ENCODE assay signal across 9 mouse cellular contexts in genomic region chr1:135631515-135631914, GRCm38 (mm10). TPM values are rescaled to one million over a fixed set of nuclear protein-coding genes. Genes with fewer than 3 reads are reported as not detected.
A peak's percentile ranks its signal among the peaks of the same experiment; 100 is the strongest.
DNase-seq lines count a peak whose midpoint lies in the region; ATAC-seq and TF ChIP-seq lines count a peak whose summit lies in the region.
"Had no signal": no experiment of that assay in that cellular context is flagged by ENCODE, and none has a peak within 500 bp of the region (broad histone marks: within the 10 kb centered on the region; RNA-seq: fewer than 3 reads in every experiment).

No protein-coding gene starts in this region.

- peak; percentile 61 for DNase-seq in hindbrain, postnatal 0 days (ENCODE audit: low spot score)
- peak; percentile 93 for DNase-seq in R1 (ENCODE audit: low read depth, low spot score)
- DNase-seq in gastrocnemius, postnatal 10 days = peak; percentile 69
- peak; percentile 95 for DNase-seq in lung, embryonic 14.5 days
- DNase-seq in right cerebral cortex, postnatal 25 days = peak; percentile 42

- H3K27ac ChIP-seq in hindbrain, postnatal 0 days = 0 out of 2 replicates have a peak overlapping the region, but pooled peaks have one; percentile 11
- no peak overlapping the region for H3K27ac ChIP-seq in hindbrain, embryonic 16.5 days (ENCODE audit: low read depth, low read length)
- H3K27ac ChIP-seq in intestine, embryonic 16.5 days (ENCODE audit: low read length) = peak overlapping the region; percentile 56
- H3K27ac ChIP-seq in lung, embryonic 14.5 days (ENCODE audit: low read depth) = peak overlapping the region; percentile 67; the same call in 1 of the 2 replicates
- H3K27ac ChIP-seq in forebrain, embryonic 16.5 days (ENCODE audit: low read length) = no peak overlapping the region
- H3K27ac ChIP-seq: hindbrain, embryonic 15.5 days had no signal

- no peak for TF ChIP-seq CTCF in hindbrain, postnatal 0 days (IDR thresholded peaks at IDR 0.05; ENCODE audit: low read depth)
- no peak for TF ChIP-seq CTCF in lung, embryonic 14.5 days (IDR thresholded peaks at IDR 0.05; ENCODE audit: low read depth)

- 0 out of 2 replicates have a peak, but pooled peaks have one; percentile 19 for ATAC-seq in hindbrain, postnatal 0 days
- ATAC-seq in hindbrain, embryonic 16.5 days = no peak
- peak; percentile 86 for ATAC-seq in intestine, embryonic 16.5 days
- peak; percentile 85 for ATAC-seq in lung, embryonic 14.5 days (ENCODE audit: insufficient read depth)
- ATAC-seq in forebrain, embryonic 16.5 days = no peak

- H3K4me1 ChIP-seq in hindbrain, postnatal 0 days (ENCODE audit: insufficient read depth, low read length) = 0 out of 2 replicates have a peak, but pooled peaks cover 7% of the 10 kb centered on the region
- peaks cover 13% of the 10 kb centered on the region; the same call in 1 of the 2 replicates for H3K4me1 ChIP-seq in hindbrain, embryonic 16.5 days (ENCODE audit: control insufficient read depth, insufficient read depth, low read depth, low read length)
- H3K4me1 ChIP-seq in intestine, embryonic 16.5 days (ENCODE audit: control insufficient read depth, insufficient read depth, low read length) = peaks cover 12% of the 10 kb centered on the region
- H3K4me1 ChIP-seq in lung, embryonic 14.5 days (ENCODE audit: insufficient read depth) = peaks cover 8% of the 10 kb centered on the region; the same call in 1 of the 2 replicates
- H3K4me1 ChIP-seq in forebrain, embryonic 16.5 days (replicated peaks; ENCODE audit: control insufficient read depth, insufficient read depth, low read length) = no peaks in the 10 kb centered on the region; the same call in 1 of the 2 replicates

- H3K4me3 ChIP-seq in hindbrain, postnatal 0 days (ENCODE audit: low read length) = no peak overlapping the region
- no peak overlapping the region for H3K4me3 ChIP-seq in hindbrain, embryonic 16.5 days (ENCODE audit: low read length)
- H3K4me3 ChIP-seq in intestine, embryonic 16.5 days (ENCODE audit: low read length) = no peak overlapping the region
- H3K4me3 ChIP-seq in lung, embryonic 14.5 days (ENCODE audit: low read depth, low read length) = no peak overlapping the region
- H3K4me3 ChIP-seq in forebrain, embryonic 16.5 days (replicated peaks; ENCODE audit: low read length) = no peak overlapping the region
- H3K4me3 ChIP-seq: hindbrain, embryonic 15.5 days had no signal

- H3K36me3 ChIP-seq in hindbrain, postnatal 0 days (ENCODE audit: insufficient read depth, low read length) = no peaks in the 10 kb centered on the region
- no peaks in the 10 kb centered on the region for H3K36me3 ChIP-seq in hindbrain, embryonic 16.5 days (ENCODE audit: control insufficient read depth, insufficient read depth, low read length)
- H3K36me3 ChIP-seq in intestine, embryonic 16.5 days (ENCODE audit: control insufficient read depth, insufficient read depth, low read length) = no peaks in the 10 kb centered on the region
- no peaks in the 10 kb centered on the region for H3K36me3 ChIP-seq in lung, embryonic 14.5 days (ENCODE audit: insufficient read depth)
- no peaks in the 10 kb centered on the region for H3K36me3 ChIP-seq in forebrain, embryonic 16.5 days (ENCODE audit: control insufficient read depth, insufficient read depth)
- H3K36me3 ChIP-seq: hindbrain, embryonic 15.5 days had no signal

- no peak overlapping the region for H3K4me2 ChIP-seq in hindbrain, postnatal 0 days (ENCODE audit: low read depth, low read length)
- no peak overlapping the region for H3K4me2 ChIP-seq in hindbrain, embryonic 16.5 days (ENCODE audit: low read length)
- H3K4me2 ChIP-seq in intestine, embryonic 16.5 days (ENCODE audit: low read depth, low read length) = peak overlapping the region; percentile 0; the same call in 1 of the 2 replicates
- peak overlapping the region; percentile 35 for H3K4me2 ChIP-seq in lung, embryonic 14.5 days
- no peak overlapping the region for H3K4me2 ChIP-seq in forebrain, embryonic 16.5 days (ENCODE audit: low read length)
- H3K4me2 ChIP-seq: hindbrain, embryonic 15.5 days had no signal

- 68% methylated on average over 8 of the region's 8 CpGs for WGBS in hindbrain, postnatal 0 days
- WGBS in hindbrain, embryonic 16.5 days = 64% methylated on average over 8 of the region's 8 CpGs
- WGBS in intestine, embryonic 16.5 days = 38% methylated on average over 8 of the region's 8 CpGs
- WGBS in lung, embryonic 14.5 days = 24% methylated on average over 8 of the region's 8 CpGs
- WGBS in forebrain, embryonic 16.5 days = 70% methylated on average over 8 of the region's 8 CpGs

- no peaks in the 10 kb centered on the region for H3K9me3 ChIP-seq in hindbrain, postnatal 0 days (ENCODE audit: low read length)
- no peaks in the 10 kb centered on the region for H3K9me3 ChIP-seq in hindbrain, embryonic 16.5 days (ENCODE audit: control insufficient read depth, low read length)
- no peaks in the 10 kb centered on the region for H3K9me3 ChIP-seq in intestine, embryonic 16.5 days (ENCODE audit: control insufficient read depth, low read length)
- H3K9me3 ChIP-seq in lung, embryonic 14.5 days (ENCODE audit: low read depth, low read length) = no peaks in the 10 kb centered on the region
- no peaks in the 10 kb centered on the region for H3K9me3 ChIP-seq in forebrain, embryonic 16.5 days (ENCODE audit: control insufficient read depth, low read length)
- H3K9me3 ChIP-seq: hindbrain, embryonic 15.5 days had no signal

- H3K9ac ChIP-seq in hindbrain, postnatal 0 days (replicated peaks; ENCODE audit: low read length) = no peak overlapping the region
- no peak overlapping the region for H3K9ac ChIP-seq in hindbrain, embryonic 16.5 days (ENCODE audit: low read depth, low read length)
- no peak overlapping the region for H3K9ac ChIP-seq in intestine, embryonic 16.5 days (ENCODE audit: low read depth, low read length)
- no peak overlapping the region for H3K9ac ChIP-seq in lung, embryonic 14.5 days
- H3K9ac ChIP-seq in forebrain, embryonic 16.5 days (replicated peaks; ENCODE audit: low read depth, low read length) = no peak overlapping the region
- H3K9ac ChIP-seq: hindbrain, embryonic 15.5 days had no signal

- no peaks in the 10 kb centered on the region for H3K27me3 ChIP-seq in hindbrain, postnatal 0 days (ENCODE audit: insufficient read depth, low read length)
- no peaks in the 10 kb centered on the region for H3K27me3 ChIP-seq in hindbrain, embryonic 16.5 days (replicated peaks; ENCODE audit: control insufficient read depth, insufficient read depth, low read length)
- H3K27me3 ChIP-seq in intestine, embryonic 16.5 days (replicated peaks; ENCODE audit: control insufficient read depth, insufficient read depth, low read length) = no peaks in the 10 kb centered on the region
- no peaks in the 10 kb centered on the region for H3K27me3 ChIP-seq in lung, embryonic 14.5 days (ENCODE audit: insufficient read depth, low read length)
- no peaks in the 10 kb centered on the region for H3K27me3 ChIP-seq in forebrain, embryonic 16.5 days (replicated peaks; ENCODE audit: control insufficient read depth, insufficient read depth, low read length)
- H3K27me3 ChIP-seq: hindbrain, embryonic 15.5 days had no signal

RNA-seq across cellular contexts. Expression of gene Nav1, which starts 24.4 kb away (rescaled TPM):
- total RNA-seq in hindbrain, postnatal 0 days (2014; rRNA removed) = 90.0 and 106 TPM in 2 replicates
- 38.6 and 39.9 TPM in 2 replicates for polyA plus RNA-seq in hindbrain, postnatal 0 days (2015; fragmentation: Nextera tagmentation; extraction: Ambion mirVana)
- polyA plus RNA-seq in hindbrain, embryonic 16.5 days (2015; fragmentation: Nextera tagmentation; extraction: Ambion mirVana) = 48.8 and 50.1 TPM in 2 replicates
- 10 to 100 TPM; 17.2 to 29.5 TPM for total RNA-seq in gastrocnemius, postnatal 10 days (2021)
- 8.8 and 9.0 TPM in 2 replicates for polyA plus RNA-seq in intestine, embryonic 16.5 days (2015; fragmentation: Nextera tagmentation; extraction: Ambion mirVana)
- polyA plus RNA-seq in lung, embryonic 14.5 days (2014; fragmentation: Nextera tagmentation; extraction: Ambion mirVana) = 19.6 and 21.7 TPM in 2 replicates
- polyA plus RNA-seq in forebrain, embryonic 16.5 days (2015; fragmentation: Nextera tagmentation; extraction: Ambion mirVana) = 48.6 and 62.6 TPM in 2 replicates

Comparison
In these comparisons a context has a peak if more than half of its experiments do, and no peak if none do; other contexts are left out.
1. ATAC-seq: peak in hindbrain, postnatal 0 days (single experiment), intestine, embryonic 16.5 days (single experiment) and lung, embryonic 14.5 days (single experiment); none in hindbrain, embryonic 16.5 days (single experiment) and forebrain, embryonic 16.5 days (single experiment).
2. H3K27ac ChIP-seq: peak in hindbrain, postnatal 0 days (single experiment), intestine, embryonic 16.5 days (single experiment) and lung, embryonic 14.5 days (single experiment); none in hindbrain, embryonic 16.5 days (single experiment) and forebrain, embryonic 16.5 days (single experiment).
3. DNase-seq: peak in every context shown above with its lines; median percentile 95 in lung, embryonic 14.5 days; 93 in R1; 69 in gastrocnemius, postnatal 10 days; 61 in hindbrain, postnatal 0 days; 42 in right cerebral cortex, postnatal 25 days.
4. H3K4me2 ChIP-seq: peak in intestine, embryonic 16.5 days (single experiment) and lung, embryonic 14.5 days (single experiment); none in hindbrain, postnatal 0 days (single experiment), hindbrain, embryonic 16.5 days (single experiment) and forebrain, embryonic 16.5 days (single experiment).